Mouse (Mus musculus) c-Kit-positive CD71-positive TER-119-positive erythroid progenitor cells, embryonic 14.5 days (primary cell): ENCODE results near the gene Txlna.

ENCODE experiments used
- DNase-seq: peaks from one replicate; pipeline ENCODE4 v3.0.0-alpha.2; 2013; ENCODE audit warnings: low spot score

Txlna gene

DNA sequence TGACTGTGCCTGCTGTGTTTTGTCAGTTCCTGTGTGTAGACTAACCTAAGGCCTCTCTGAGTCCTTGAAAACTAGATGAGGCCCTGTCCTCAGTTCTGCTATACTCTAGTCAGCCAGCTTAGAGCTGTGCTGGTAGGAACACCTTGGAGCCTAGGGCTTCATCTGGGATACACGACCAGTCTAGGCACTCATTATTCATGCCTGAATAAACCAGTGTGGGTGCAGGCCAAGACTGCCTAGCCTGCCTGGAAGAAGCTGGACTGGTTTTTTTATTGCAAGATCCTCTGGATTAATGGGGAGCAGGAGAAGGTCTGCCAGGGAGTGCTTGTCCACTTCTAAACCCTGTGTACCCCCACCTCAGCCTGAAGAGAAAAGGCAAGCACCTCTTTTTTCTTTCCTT lies 53.9 kb downstream of the Txlna start:
- DNase-seq, result no peak

DNA sequence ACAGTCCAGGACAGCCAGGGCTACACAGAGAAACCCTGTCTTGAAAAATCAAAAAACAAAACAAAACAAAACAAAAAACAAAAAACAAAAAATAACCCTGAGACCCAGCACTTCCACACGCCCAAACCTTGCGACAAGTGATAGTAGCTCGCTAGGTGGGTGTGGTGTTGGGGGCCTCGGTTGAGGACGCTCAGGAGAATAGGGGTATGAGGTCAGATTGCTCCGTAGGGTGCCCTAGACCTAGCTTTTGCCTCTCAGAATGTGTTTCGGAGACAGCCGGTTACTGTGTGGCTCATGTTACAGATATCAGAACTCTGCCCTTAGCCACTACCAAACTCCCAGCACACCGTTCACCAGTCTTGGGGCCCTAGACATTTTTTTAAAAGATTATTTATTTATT lies 55.1 kb downstream of the Txlna start:
- no peak for DNase-seq

DNA sequence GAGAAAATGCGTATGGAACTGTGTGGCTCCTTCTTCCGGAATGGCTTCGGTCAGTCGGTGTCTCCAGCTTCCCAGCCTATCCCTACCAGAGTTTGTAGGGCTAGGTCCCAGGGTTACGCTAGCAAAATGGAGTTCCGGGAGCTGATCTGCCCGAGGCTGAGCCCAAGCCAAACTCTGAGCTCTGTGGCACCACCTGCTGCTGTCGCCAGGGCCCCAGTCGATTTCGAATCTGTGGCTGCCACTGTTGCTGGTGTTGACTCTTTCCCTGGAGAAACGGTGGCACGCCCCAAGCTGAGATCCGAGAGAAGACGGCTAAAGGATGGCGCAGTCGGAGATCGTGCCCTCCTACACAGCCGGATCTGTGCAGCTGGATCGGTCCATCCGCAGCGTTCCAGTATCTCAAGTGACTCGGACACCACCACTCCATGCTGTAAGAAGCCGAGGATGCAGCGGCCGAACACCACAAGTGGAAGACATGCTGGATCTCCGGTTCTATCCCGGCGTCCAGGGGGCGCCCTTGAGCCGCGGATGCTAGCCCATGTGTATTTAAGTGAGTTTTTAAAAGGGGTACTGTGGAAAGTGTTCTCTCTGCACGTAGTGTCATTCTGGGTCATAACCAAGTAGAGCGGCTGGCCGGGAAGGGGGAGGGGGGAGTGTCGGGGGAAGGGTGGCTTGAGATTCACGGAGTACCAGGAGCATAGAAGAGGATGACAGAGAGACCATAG lies 55.8 kb downstream of the Txlna start:
- DNase-seq, result peak; percentile 83

DNA sequence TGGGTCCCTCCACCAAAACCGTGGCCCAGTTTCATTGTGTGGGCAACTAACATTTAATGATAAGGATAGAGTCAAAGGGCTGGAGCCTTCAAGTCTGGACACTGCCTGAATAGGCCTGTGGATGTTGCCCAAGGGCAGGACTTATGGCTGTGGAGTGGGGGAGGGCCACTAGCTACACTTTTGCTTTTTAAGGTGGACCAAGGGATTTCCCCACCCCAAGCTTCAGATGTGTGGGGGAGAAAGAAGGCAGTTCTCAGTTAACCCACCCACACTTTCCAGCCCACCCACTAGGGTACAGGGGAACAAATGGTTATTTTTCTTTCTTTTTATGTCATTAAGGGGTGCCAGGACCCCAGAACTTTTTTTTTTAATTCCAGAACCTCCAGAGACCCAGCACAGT lies 56.5 kb downstream of the Txlna start:
- no peak for DNase-seq

DNA sequence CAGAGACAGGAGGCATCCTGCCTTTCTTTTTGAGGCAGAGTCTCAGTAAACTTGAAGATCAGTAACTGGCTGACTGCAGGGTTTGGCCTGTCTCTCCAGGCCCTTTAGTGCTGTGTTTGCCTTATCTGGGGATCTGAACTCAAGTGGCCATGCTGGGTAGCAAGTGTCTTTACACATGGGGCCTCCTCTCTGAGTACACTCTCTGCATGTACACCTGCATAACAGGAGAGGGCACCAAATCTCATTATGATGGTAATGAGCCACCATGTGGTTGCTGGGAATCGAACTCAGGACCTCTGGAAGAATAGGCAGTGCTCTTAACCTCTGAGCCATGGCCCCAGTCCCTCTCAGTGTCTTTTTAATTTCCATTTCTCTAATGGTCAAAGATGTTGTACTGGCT lies 58.6 kb downstream of the Txlna start:
- no peak for DNase-seq

DNA sequence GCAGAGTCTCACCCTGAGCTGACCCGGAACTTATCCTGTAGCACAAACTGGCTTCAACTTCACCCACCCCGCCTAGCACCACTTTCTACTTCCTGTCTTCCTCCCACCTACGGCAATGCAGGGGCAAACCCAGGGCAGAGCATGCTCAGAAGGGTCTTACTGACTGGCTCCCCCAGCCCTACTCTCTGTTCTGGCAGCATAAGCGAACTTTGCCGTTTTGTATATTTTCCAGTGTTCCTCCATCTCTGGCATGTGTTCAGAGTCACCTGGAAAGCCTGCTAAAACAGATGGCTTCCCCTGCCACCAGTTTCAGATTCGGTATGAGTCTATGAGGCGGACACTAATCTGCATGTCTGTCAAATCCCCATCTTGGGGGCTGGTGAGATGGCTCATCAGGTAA lies 60.5 kb downstream of the Txlna start:
- no peak for DNase-seq

DNA sequence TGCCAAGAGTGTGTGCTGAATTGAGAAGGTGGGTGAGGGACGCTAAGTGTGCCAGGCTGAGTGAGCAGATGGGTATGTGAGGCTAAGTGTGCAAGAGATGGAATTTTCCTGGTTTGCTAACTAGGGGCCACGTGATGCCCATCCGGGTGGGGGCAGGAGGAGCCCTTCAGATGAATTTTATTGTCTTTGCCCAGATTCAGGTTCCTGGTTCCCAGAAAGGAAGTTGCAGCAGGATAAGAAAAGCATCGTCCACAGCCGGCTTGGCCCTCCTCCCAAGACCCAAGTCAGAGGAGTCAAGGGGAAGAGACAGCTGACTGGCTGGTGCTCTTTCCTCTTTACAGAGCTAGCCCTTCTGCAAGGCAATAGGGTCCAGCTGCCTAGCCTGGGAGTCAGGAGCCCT lies 62.4 kb downstream of the Txlna start, which contains the start of gene Fam167b:
Gene Fam167b (minus strand): TSS at position 84 of the 400 bp plus-strand sequence.
- no peak for DNase-seq

DNA sequence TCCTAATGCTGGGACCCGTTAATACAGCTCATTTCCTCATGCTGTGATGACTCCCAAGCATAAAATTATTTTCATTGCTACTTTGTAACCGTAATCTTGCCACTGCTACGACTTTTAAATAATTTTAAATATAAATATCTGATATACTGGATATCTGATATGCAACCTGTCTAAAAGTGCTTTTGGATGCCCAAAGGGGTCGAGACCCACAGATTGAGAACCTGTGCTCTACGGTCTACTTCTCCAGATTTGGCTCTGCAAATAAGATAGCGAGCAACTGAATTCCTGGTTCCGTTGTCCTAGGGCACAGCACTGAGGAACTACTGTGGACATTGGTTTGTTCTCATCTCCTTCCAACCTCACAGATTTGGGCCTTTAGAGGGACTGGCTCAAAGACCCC lies 63.2 kb downstream of the Txlna start:
- no peak for DNase-seq

DNA sequence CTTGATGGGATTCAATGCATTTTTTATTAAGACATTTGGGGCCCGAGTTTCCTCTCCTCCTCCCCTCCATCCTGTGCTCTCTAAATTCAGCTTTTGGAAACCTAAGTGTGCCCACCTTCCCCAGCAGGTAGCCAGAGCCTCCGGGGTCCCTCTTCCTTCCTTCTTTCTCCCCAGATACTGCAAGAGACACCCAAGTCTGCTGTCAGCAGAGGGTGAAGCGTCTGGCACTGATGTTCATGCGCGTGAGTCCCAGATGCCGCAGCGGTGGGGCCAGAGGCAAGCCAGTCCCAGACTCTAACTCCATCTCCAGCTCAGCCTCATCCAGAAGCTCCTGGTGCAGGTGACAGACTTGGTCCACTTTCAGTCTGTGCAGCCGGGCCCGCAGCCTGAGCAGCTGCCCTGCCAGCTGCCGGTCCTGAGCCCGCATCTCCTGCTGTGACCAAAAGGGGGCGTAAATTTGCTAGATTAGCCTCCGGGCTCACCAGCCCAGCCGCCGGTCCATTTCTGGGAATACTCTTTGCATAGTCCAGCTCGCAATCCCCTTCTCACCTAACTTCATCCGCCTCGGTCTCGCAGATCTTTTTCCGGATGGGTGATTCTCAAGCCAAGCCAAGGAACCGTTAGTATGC lies 63.9 kb downstream of the Txlna start:
- no peak for DNase-seq
